Comparison of ENCODE assay signal across 8 mouse cellular contexts in genomic region chr4:143211584-143212340, GRCm38 (mm10). TPM values are rescaled to one million over a fixed set of nuclear protein-coding genes. Genes with fewer than 3 reads are reported as not detected.
DNase-seq lines count a peak whose midpoint lies in the region; ATAC-seq and TF ChIP-seq lines count a peak whose summit lies in the region.

No protein-coding gene starts in this region.

- DNase-seq in A20 (ENCODE audit: low read depth, low spot score) (peak; percentile 83), R1 (ENCODE audit: low read depth, low spot score) (peak; percentile 52)
- peak; percentile 34 for DNase-seq in kidney, adult 11 months
- peak; percentile 13 for DNase-seq in limb, embryonic 14.5 days (ENCODE audit: low spot score)

- no peaks in the 10 kb centered on the region for H3K36me3 ChIP-seq in limb, embryonic 14.5 days (ENCODE audit: control insufficient read depth, insufficient read depth, low read length)
- no peaks in the 10 kb centered on the region for H3K36me3 ChIP-seq in midbrain, embryonic 16.5 days (ENCODE audit: control insufficient read depth, insufficient read depth, low read length)
- H3K36me3 ChIP-seq in stomach, embryonic 16.5 days (ENCODE audit: control insufficient read depth, insufficient read depth, low read length): no peaks in the 10 kb centered on the region

- peak; percentile 24 for ATAC-seq in common myeloid progenitor, adult 5-6 weeks (replicated peaks; ENCODE audit: low read depth, poor library complexity, severe bottlenecking)
- ATAC-seq in granulocyte monocyte progenitor cell, adult 5-6 weeks (replicated peaks; ENCODE audit: poor library complexity, severe bottlenecking): 0 out of 2 replicates have a peak, but pooled peaks have one; percentile 6
- ATAC-seq in limb, embryonic 14.5 days (ENCODE audit: low FRiP score, low read depth): peak; percentile 16
- ATAC-seq in midbrain, embryonic 16.5 days: peak; percentile 75
- peak; percentile 46 for ATAC-seq in stomach, embryonic 16.5 days (ENCODE audit: insufficient read depth, low FRiP score)

- H3K9ac ChIP-seq in limb, embryonic 14.5 days (ENCODE audit: low read depth, low read length, severe bottlenecking): peak overlapping the region; percentile 97
- H3K9ac ChIP-seq in midbrain, embryonic 16.5 days (ENCODE audit: low read depth, low read length): peak overlapping the region; percentile 95
- peak overlapping the region; percentile 95 for H3K9ac ChIP-seq in stomach, embryonic 16.5 days (ENCODE audit: low read length)

- H3K4me3 ChIP-seq in limb, embryonic 14.5 days (replicated peaks; ENCODE audit: low read length): peak overlapping the region; percentile 84
- peak overlapping the region; percentile 93 for H3K4me3 ChIP-seq in midbrain, embryonic 16.5 days (ENCODE audit: low read depth, low read length)
- peak overlapping the region; percentile 88 for H3K4me3 ChIP-seq in stomach, embryonic 16.5 days (replicated peaks; ENCODE audit: low read length)

- H3K27ac ChIP-seq in limb, embryonic 14.5 days (replicated peaks; ENCODE audit: low read depth, low read length): peak overlapping the region; percentile 92
- H3K27ac ChIP-seq in midbrain, embryonic 16.5 days (ENCODE audit: low read length): peak overlapping the region; percentile 93
- peak overlapping the region; percentile 76 for H3K27ac ChIP-seq in stomach, embryonic 16.5 days (ENCODE audit: low read length)

- TF ChIP-seq POLR2A in limb, embryonic 14.5 days (IDR thresholded peaks at IDR 0.05; ENCODE audit: borderline replicate concordance, extremely low read depth, insufficient read depth, insufficient read length): no peak

- H3K27me3 ChIP-seq in limb, embryonic 14.5 days (ENCODE audit: control insufficient read depth, insufficient read depth, low read length): no peaks in the 10 kb centered on the region
- no peaks in the 10 kb centered on the region for H3K27me3 ChIP-seq in midbrain, embryonic 16.5 days (ENCODE audit: control insufficient read depth, insufficient read depth, low read depth, low read length)
- no peaks in the 10 kb centered on the region for H3K27me3 ChIP-seq in stomach, embryonic 16.5 days (ENCODE audit: control insufficient read depth, insufficient read depth, low read length)

- 4% methylated on average over 40 of the region's 43 CpGs for WGBS in limb, embryonic 14.5 days
- 7% methylated on average over 43 of the region's 43 CpGs for WGBS in midbrain, embryonic 16.5 days
- 6% methylated on average over 43 of the region's 43 CpGs for WGBS in stomach, embryonic 16.5 days

- H3K4me1 ChIP-seq in limb, embryonic 14.5 days (ENCODE audit: control insufficient read depth, insufficient read depth, low read length): peaks cover 21% of the 10 kb centered on the region
- H3K4me1 ChIP-seq in midbrain, embryonic 16.5 days (ENCODE audit: control insufficient read depth, insufficient read depth, low read length): peaks cover 26% of the 10 kb centered on the region
- H3K4me1 ChIP-seq in stomach, embryonic 16.5 days (ENCODE audit: control insufficient read depth, insufficient read depth, low read length): peaks cover 13% of the 10 kb centered on the region

- peak overlapping the region; percentile 79 for H3K4me2 ChIP-seq in limb, embryonic 14.5 days (replicated peaks; ENCODE audit: low read depth, low read length, severe bottlenecking)
- peak overlapping the region; percentile 58 for H3K4me2 ChIP-seq in midbrain, embryonic 16.5 days (ENCODE audit: low read length)
- peak overlapping the region; percentile 94 for H3K4me2 ChIP-seq in stomach, embryonic 16.5 days (ENCODE audit: low read depth, low read length)

- no peaks in the 10 kb centered on the region for H3K9me3 ChIP-seq in limb, embryonic 14.5 days (ENCODE audit: control insufficient read depth, low read length)
- no peaks in the 10 kb centered on the region for H3K9me3 ChIP-seq in midbrain, embryonic 16.5 days (replicated peaks; ENCODE audit: control insufficient read depth, low read length, poor library complexity, severe bottlenecking)
- no peaks in the 10 kb centered on the region for H3K9me3 ChIP-seq in stomach, embryonic 16.5 days (replicated peaks; ENCODE audit: control insufficient read depth, low read length)

RNA-seq across cellular contexts. Expression of gene Prdm2, which starts 1.0 kb away (rescaled TPM):
- total RNA-seq in common myeloid progenitor, adult 5-6 weeks (2017): 10.1 and 15.4 TPM in 2 replicates
- 20.5 and 27.8 TPM in 2 replicates for total RNA-seq in granulocyte monocyte progenitor cell, adult 5-6 weeks (2014; fragmentation: Nextera tagmentation)
- 11.0 and 12.4 TPM in 2 replicates for total RNA-seq in granulocyte monocyte progenitor cell, adult 5-6 weeks (2017)
- polyA plus RNA-seq in limb, embryonic 14.5 days (2012; rRNA removed): 26.2 and 28.8 TPM in 2 replicates
- 14.2 and 17.2 TPM in 2 replicates for polyA plus RNA-seq in limb, embryonic 14.5 days (2014; fragmentation: Nextera tagmentation; extraction: Ambion mirVana)
- polyA plus RNA-seq in midbrain, embryonic 16.5 days (2015; fragmentation: Nextera tagmentation; extraction: Ambion mirVana): 13.4 and 16.0 TPM in 2 replicates
- polyA plus RNA-seq in stomach, embryonic 16.5 days (2015; fragmentation: Nextera tagmentation; extraction: Ambion mirVana): 8.9 and 10.2 TPM in 2 replicates

Comparison
In these comparisons a context has a peak if more than half of its experiments do, and no peak if none do; other contexts are left out.
1. Peak in every context shown above with its lines: DNase-seq, ATAC-seq, H3K4me3 ChIP-seq and H3K27ac ChIP-seq.
2. DNase-seq: peak in every context shown above with its lines; median percentile 83 in A20; 52 in R1; 34 in kidney, adult 11 months; 13 in limb, embryonic 14.5 days.
3. ATAC-seq: peak in every context shown above with its lines; median percentile 75 in midbrain, embryonic 16.5 days; 46 in stomach, embryonic 16.5 days; 24 in common myeloid progenitor, adult 5-6 weeks; 16 in limb, embryonic 14.5 days; 6 in granulocyte monocyte progenitor cell, adult 5-6 weeks.